Mouse (Mus musculus): Measurements from ENCODE around the gene Pip. TPM values are rescaled to one million over a fixed set of nuclear protein-coding genes. Genes with fewer than 3 reads are reported as not detected.

Gene Pip
- total RNA-seq (2021): not detected

- intact Hi-C loops (cut with DNase I): no loop called here
- DNase-seq: no peak
These were observed at the start of gene Pip for GRCm38 (mm10) chr6:41847235-41847634. TSS of gene Pip (plus strand) at chr6:41847535.

GRCm38 (mm10) chr6:41824086-41824485, 23.2 kb upstream of the Pip start:
- intact Hi-C loops (cut with DNase I): no loop called here
- DNase-seq: no peak

- intact Hi-C loops (cut with DNase I): no loop called here
- DNase-seq: no peak
These were observed 17.8 kb upstream of the Pip start for GRCm38 (mm10) chr6:41829516-41829915.

- intact Hi-C loops (cut with DNase I): no loop called here
- DNase-seq: no peak
These were observed 5.4 kb downstream of the Pip start, which contains the start of gene Sval2 for GRCm38 (mm10) chr6:41852689-41853088. TSS of gene Sval2 (plus strand) at chr6:41852989.

- intact Hi-C loops (cut with DNase I): no loop called here
- no peak for DNase-seq
These were observed 16.7 kb downstream of the Pip start for GRCm38 (mm10) chr6:41864038-41864437.

Other genes with a start within 250 kb of the Pip start
- 100 to 1,000 TPM; 165 to 178 TPM for gene Ephb6, start 242.1 kb upstream of the Pip start, total RNA-seq (2021)
- gene Trpv6, start 211.1 kb upstream of the Pip start, total RNA-seq (2021): under 1 TPM in 1 of 2 experiments, not detected in 1; 0.20 TPM
- not detected for gene Trpv5, start 166.8 kb upstream of the Pip start, total RNA-seq (2021)
- not detected for gene Llcfc1, start 163.1 kb upstream of the Pip start, total RNA-seq (2021)
- gene Kel, start 143.2 kb upstream of the Pip start, total RNA-seq (2021): not detected
- gene Olfr459, start 72.4 kb upstream of the Pip start, total RNA-seq (2021): not detected
- gene Sval2, start 5.5 kb downstream of the Pip start, total RNA-seq (2021): not detected
- not detected for gene Sval1, start 104.1 kb downstream of the Pip start, total RNA-seq (2021)
- not detected for gene Sval3, start 120.6 kb downstream of the Pip start, total RNA-seq (2021)
- not detected for gene Sva, start 190.9 kb downstream of the Pip start, total RNA-seq (2021)

All from left cerebral cortex, postnatal 4 days (tissue).